Comparison of ENCODE assay signal across 7 mouse cellular contexts in the genomic region with DNA sequence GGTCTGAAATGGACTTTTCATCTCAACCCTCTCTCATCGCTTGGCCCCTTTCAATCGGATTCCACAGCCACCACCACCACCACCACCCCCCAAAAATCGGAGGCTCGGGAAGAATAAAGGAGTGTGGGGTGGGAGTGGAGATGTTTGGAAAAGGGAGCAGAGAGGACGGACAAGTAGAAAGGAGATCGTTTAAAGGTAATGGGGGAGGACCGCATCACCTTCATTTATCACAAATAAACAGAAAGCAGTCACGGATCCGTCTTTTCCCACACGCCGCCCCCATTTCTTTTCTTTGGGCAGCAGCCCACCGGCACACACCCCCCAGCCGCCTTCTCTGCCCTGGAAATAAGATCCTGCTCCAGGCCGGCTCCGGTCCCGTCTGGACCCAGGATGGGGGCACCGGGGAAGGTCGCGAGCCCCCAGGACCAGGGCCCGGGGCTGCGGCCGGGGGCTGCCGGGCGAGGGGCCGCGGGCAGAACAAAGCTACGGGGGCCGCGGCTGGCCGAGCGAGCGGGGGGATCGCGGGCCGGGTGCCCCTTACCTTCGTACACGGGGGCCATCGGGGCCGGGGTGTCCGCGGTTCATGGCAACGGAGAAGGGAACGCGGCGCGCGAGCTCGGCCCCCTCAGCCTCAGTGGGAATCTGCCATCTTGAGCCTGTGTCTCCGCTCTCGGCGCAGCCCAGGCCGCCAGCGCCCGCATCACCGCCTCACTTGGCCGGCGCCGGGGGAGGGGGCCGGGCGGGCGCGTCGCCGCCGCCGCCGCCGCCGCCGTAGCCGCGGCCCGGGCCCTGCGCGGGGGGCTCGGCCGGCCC. TPM values are rescaled to one million over a fixed set of nuclear protein-coding genes. Genes with fewer than 3 reads are reported as not detected.
DNase-seq lines count a peak whose midpoint lies in the region; ATAC-seq and TF ChIP-seq lines count a peak whose summit lies in the region.

Gene Tbxas1, plus strand, starts transcription at position 147 of the 813 bp plus-strand sequence.

- H3K9ac ChIP-seq in intestine, embryonic 15.5 days = peak within 1 kb of the TSS; percentile 100
- peak within 1 kb of the TSS; percentile 100 for H3K9ac ChIP-seq in limb, embryonic 13.5 days
- H3K9ac ChIP-seq in midbrain, embryonic 15.5 days = peak within 1 kb of the TSS; percentile 99

- no peaks in the 10 kb centered on the region for H3K27me3 ChIP-seq in intestine, embryonic 15.5 days (replicated peaks)
- no peaks in the 10 kb centered on the region for H3K27me3 ChIP-seq in limb, embryonic 13.5 days
- 0 out of 2 replicates have a peak, but pooled peaks cover 4% of the 10 kb centered on the region for H3K27me3 ChIP-seq in midbrain, embryonic 15.5 days (replicated peaks)

- WGBS in intestine, embryonic 15.5 days = under 1% methylated on average over 50 of the region's 77 CpGs
- 2% methylated on average over 31 of the region's 77 CpGs for WGBS in limb, embryonic 13.5 days
- WGBS in midbrain, embryonic 15.5 days = 1% methylated on average over 61 of the region's 77 CpGs

- H3K4me2 ChIP-seq in intestine, embryonic 15.5 days (replicated peaks) = peak within 1 kb of the TSS; percentile 73
- H3K4me2 ChIP-seq in limb, embryonic 13.5 days (replicated peaks) = peak within 1 kb of the TSS; percentile 72
- H3K4me2 ChIP-seq in midbrain, embryonic 15.5 days = peak within 1 kb of the TSS; percentile 61

- DNase-seq in adrenal gland, adult 18-20 months (ENCODE audit: low spot score in 2 of 2) = peak; percentile 47 to 62
- peak; percentile 41 for DNase-seq in gastrocnemius, postnatal 14 days
- peak; percentile 34 to 42 for DNase-seq in spleen, postnatal 36 days (ENCODE audit: low spot score in 2 of 2)

- no peaks in the 10 kb centered on the region for H3K36me3 ChIP-seq in intestine, embryonic 15.5 days
- peaks cover under 1% of the 10 kb centered on the region; the same call in 1 of the 2 replicates for H3K36me3 ChIP-seq in limb, embryonic 13.5 days
- no peaks in the 10 kb centered on the region for H3K36me3 ChIP-seq in midbrain, embryonic 15.5 days (replicated peaks)

- no peak for TF ChIP-seq POLR2A in cortical plate, adult 2 months (IDR thresholded peaks at IDR 0.05; ENCODE audit: extremely low read depth, insufficient read depth, low read length)

- TF ChIP-seq CTCF in cortical plate, adult 2 months (IDR thresholded peaks at IDR 0.05; ENCODE audit: extremely low read depth, insufficient read depth, low read length) = no peak

- no peaks in the 10 kb centered on the region for H3K9me3 ChIP-seq in intestine, embryonic 15.5 days
- no peaks in the 10 kb centered on the region for H3K9me3 ChIP-seq in limb, embryonic 13.5 days
- no peaks in the 10 kb centered on the region for H3K9me3 ChIP-seq in midbrain, embryonic 15.5 days

- intact Hi-C loops in gastrocnemius, postnatal 14 days (cut with DNase I; ENCODE audit: low total_unique reads) = no loop called here

- peak; percentile 70 for ATAC-seq in intestine, embryonic 15.5 days
- ATAC-seq in limb, embryonic 13.5 days (ENCODE audit: low FRiP score, low read depth) = peak; percentile 76
- peak; percentile 82 for ATAC-seq in midbrain, embryonic 15.5 days (replicated peaks)

- peak within 1 kb of the TSS; percentile 68 for H3K4me3 ChIP-seq in cortical plate, adult 2 months (ENCODE audit: insufficient read depth, low read length)
- peak within 1 kb of the TSS; percentile 100 for H3K4me3 ChIP-seq in intestine, embryonic 15.5 days (replicated peaks)
- peak within 1 kb of the TSS; percentile 98 for H3K4me3 ChIP-seq in limb, embryonic 13.5 days
- peak within 1 kb of the TSS; percentile 90 for H3K4me3 ChIP-seq in midbrain, embryonic 15.5 days

- peak within 1 kb of the TSS; percentile 88 for H3K27ac ChIP-seq in cortical plate, adult 2 months (ENCODE audit: insufficient read depth, low read length)
- H3K27ac ChIP-seq in intestine, embryonic 15.5 days = peak within 1 kb of the TSS; percentile 96
- H3K27ac ChIP-seq in limb, embryonic 13.5 days = peak within 1 kb of the TSS; percentile 97
- H3K27ac ChIP-seq in midbrain, embryonic 15.5 days = peak within 1 kb of the TSS; percentile 97

- H3K4me1 ChIP-seq in cortical plate, adult 2 months (ENCODE audit: control insufficient read depth, insufficient read depth, low read length) = no peaks in the 10 kb centered on the region; the same call in none of the 2 replicates
- H3K4me1 ChIP-seq in intestine, embryonic 15.5 days (replicated peaks) = peaks cover 22% of the 10 kb centered on the region
- H3K4me1 ChIP-seq in limb, embryonic 13.5 days = peaks cover 35% of the 10 kb centered on the region
- H3K4me1 ChIP-seq in midbrain, embryonic 15.5 days = peaks cover 39% of the 10 kb centered on the region

RNA-seq across cellular contexts. Expression of gene Tbxas1, which starts in this region (rescaled TPM):
- total RNA-seq in adrenal gland, adult 18-20 months (2021) = 1 to 10 TPM; 6.4 to 6.6 TPM
- 2.7 and 3.0 TPM in 2 replicates for polyA plus RNA-seq in cortical plate, adult 2 months (2012; rRNA removed)
- total RNA-seq in gastrocnemius, postnatal 14 days (2021) = 1 to 10 TPM in 1 of 2 experiments, under 1 TPM in 1; 0.75 to 1.4 TPM
- 3.4 and 4.0 TPM in 2 replicates for polyA plus RNA-seq in intestine, embryonic 15.5 days (2015; fragmentation: Nextera tagmentation; extraction: Ambion mirVana)
- polyA plus RNA-seq in limb, embryonic 13.5 days (2015; fragmentation: Nextera tagmentation; extraction: Ambion mirVana) = 1.5 and 1.9 TPM in 2 replicates
- polyA plus RNA-seq in midbrain, embryonic 15.5 days (2015; fragmentation: Nextera tagmentation; extraction: Ambion mirVana) = 2.3 TPM in 2 replicates

Comparison
In these comparisons a context has a peak if more than half of its experiments do, and no peak if none do; other contexts are left out.
1. Peak in every context shown above with its lines: DNase-seq, ATAC-seq, H3K4me3 ChIP-seq and H3K27ac ChIP-seq.